Mouse (Mus musculus): ENCODE measurements at regions not wholly inside any gene's neighbourhood (a gene's known extent, or its start where the extent isn't known, plus 50 kb on each side); places are given as distances from the start of the nearest gene placed in this dataset.

GRCm38 (mm10) chr9:79287849-79288248 lies 430.8 kb downstream of the Col12a1 start:
- no peaks in the 10 kb centered on the region for H3K27me3 ChIP-seq (ENCODE audit: control insufficient read depth, insufficient read depth, low read length, poor library complexity, severe bottlenecking)
- no peaks in the 10 kb centered on the region for H3K9me3 ChIP-seq (replicated peaks; ENCODE audit: control insufficient read depth, insufficient read depth, low read length, poor library complexity, severe bottlenecking)
- no peak overlapping the region for H3K4me3 ChIP-seq (ENCODE audit: low read depth, low read length)
- H3K9ac ChIP-seq (ENCODE audit: low read depth, poor library complexity, severe bottlenecking), result no peak overlapping the region
- H3K4me1 ChIP-seq (ENCODE audit: control insufficient read depth, insufficient read depth, low read length), result no peaks in the 10 kb centered on the region
- no peaks in the 10 kb centered on the region for H3K36me3 ChIP-seq (ENCODE audit: control insufficient read depth, insufficient read depth, low read length, poor library complexity, severe bottlenecking)
- TF ChIP-seq EP300 (IDR thresholded peaks at IDR 0.05; ENCODE audit: insufficient read depth, low read depth, low read length) (no peak), CTCF (IDR thresholded peaks at IDR 0.05; ENCODE audit: low read depth, low read length) (no peak), POLR2A (IDR thresholded peaks at IDR 0.05; ENCODE audit: insufficient read depth, low read length) (no peak)
- H3K27ac ChIP-seq (ENCODE audit: insufficient read depth, low read length), result no peak overlapping the region

GRCm38 (mm10) chr9:79295306-79295705 lies 423.3 kb downstream of the Col12a1 start:
- no peak overlapping the region for H3K4me3 ChIP-seq (ENCODE audit: low read depth, low read length)
- H3K4me1 ChIP-seq (ENCODE audit: control insufficient read depth, insufficient read depth, low read length), result no peaks in the 10 kb centered on the region
- no peaks in the 10 kb centered on the region for H3K9me3 ChIP-seq (replicated peaks; ENCODE audit: control insufficient read depth, insufficient read depth, low read length, poor library complexity, severe bottlenecking)
- no peaks in the 10 kb centered on the region for H3K36me3 ChIP-seq (ENCODE audit: control insufficient read depth, insufficient read depth, low read length, poor library complexity, severe bottlenecking)
- no peak overlapping the region for H3K27ac ChIP-seq (ENCODE audit: insufficient read depth, low read length)
- H3K27me3 ChIP-seq (ENCODE audit: control insufficient read depth, insufficient read depth, low read length, poor library complexity, severe bottlenecking), result no peaks in the 10 kb centered on the region
- H3K9ac ChIP-seq (ENCODE audit: low read depth, poor library complexity, severe bottlenecking), result no peak overlapping the region
- TF ChIP-seq EP300 (IDR thresholded peaks at IDR 0.05; ENCODE audit: insufficient read depth, low read depth, low read length) (no peak), POLR2A (IDR thresholded peaks at IDR 0.05; ENCODE audit: insufficient read depth, low read length) (no peak), CTCF (IDR thresholded peaks at IDR 0.05; ENCODE audit: low read depth, low read length) (no peak)

GRCm38 (mm10) chr9:79301580-79301979 lies 417.1 kb downstream of the Col12a1 start:
- Histone ChIP-seq H3K27ac (ENCODE audit: insufficient read depth, low read length) (no peak overlapping the region), H3K4me3 (ENCODE audit: low read depth, low read length) (no peak overlapping the region), H3K27me3 (ENCODE audit: control insufficient read depth, insufficient read depth, low read length, poor library complexity, severe bottlenecking) (no peaks in the 10 kb centered on the region), H3K9ac (ENCODE audit: low read depth, poor library complexity, severe bottlenecking) (no peak overlapping the region), H3K9me3 (replicated peaks; ENCODE audit: control insufficient read depth, insufficient read depth, low read length, poor library complexity, severe bottlenecking) (no peaks in the 10 kb centered on the region), H3K4me1 (ENCODE audit: control insufficient read depth, insufficient read depth, low read length) (no peaks in the 10 kb centered on the region), H3K36me3 (ENCODE audit: control insufficient read depth, insufficient read depth, low read length, poor library complexity, severe bottlenecking) (no peaks in the 10 kb centered on the region)
- TF ChIP-seq CTCF (IDR thresholded peaks at IDR 0.05; ENCODE audit: low read depth, low read length) (no peak), POLR2A (IDR thresholded peaks at IDR 0.05; ENCODE audit: insufficient read depth, low read length) (no peak)

- Histone ChIP-seq H3K9ac (ENCODE audit: low read depth, poor library complexity, severe bottlenecking) (no peak overlapping the region), H3K4me3 (ENCODE audit: low read depth, low read length) (no peak overlapping the region), H3K36me3 (ENCODE audit: control insufficient read depth, insufficient read depth, low read length, poor library complexity, severe bottlenecking) (no peaks in the 10 kb centered on the region), H3K4me1 (ENCODE audit: control insufficient read depth, insufficient read depth, low read length) (no peaks in the 10 kb centered on the region), H3K9me3 (replicated peaks; ENCODE audit: control insufficient read depth, insufficient read depth, low read length, poor library complexity, severe bottlenecking) (no peaks in the 10 kb centered on the region), H3K27ac (ENCODE audit: insufficient read depth, low read length) (no peak overlapping the region), H3K27me3 (ENCODE audit: control insufficient read depth, insufficient read depth, low read length, poor library complexity, severe bottlenecking) (no peaks in the 10 kb centered on the region)
- TF ChIP-seq CTCF (IDR thresholded peaks at IDR 0.05; ENCODE audit: low read depth, low read length) (no peak), EP300 (IDR thresholded peaks at IDR 0.05; ENCODE audit: insufficient read depth, low read depth, low read length) (no peak), POLR2A (IDR thresholded peaks at IDR 0.05; ENCODE audit: insufficient read depth, low read length) (no peak)
Measured at GRCm38 (mm10) chr9:79310591-79310990, 408.0 kb downstream of the Col12a1 start.

- H3K27ac ChIP-seq (ENCODE audit: insufficient read depth, low read length), result no peak overlapping the region
- H3K9me3 ChIP-seq (replicated peaks; ENCODE audit: control insufficient read depth, insufficient read depth, low read length, poor library complexity, severe bottlenecking), result no peaks in the 10 kb centered on the region
- TF ChIP-seq POLR2A (IDR thresholded peaks at IDR 0.05; ENCODE audit: insufficient read depth, low read length) (no peak), EP300 (IDR thresholded peaks at IDR 0.05; ENCODE audit: insufficient read depth, low read depth, low read length) (no peak), CTCF (IDR thresholded peaks at IDR 0.05; ENCODE audit: low read depth, low read length) (no peak)
- H3K9ac ChIP-seq (ENCODE audit: low read depth, poor library complexity, severe bottlenecking), result no peak overlapping the region
- no peaks in the 10 kb centered on the region for H3K36me3 ChIP-seq (ENCODE audit: control insufficient read depth, insufficient read depth, low read length, poor library complexity, severe bottlenecking)
- no peak overlapping the region for H3K4me3 ChIP-seq (ENCODE audit: low read depth, low read length)
- no peaks in the 10 kb centered on the region for H3K27me3 ChIP-seq (ENCODE audit: control insufficient read depth, insufficient read depth, low read length, poor library complexity, severe bottlenecking)
- no peaks in the 10 kb centered on the region for H3K4me1 ChIP-seq (ENCODE audit: control insufficient read depth, insufficient read depth, low read length)
Measured at GRCm38 (mm10) chr9:79317411-79317810, 401.2 kb downstream of the Col12a1 start.

GRCm38 (mm10) chr9:79346371-79347096 lies 372.1 kb downstream of the Col12a1 start:
- Histone ChIP-seq H3K4me1 (ENCODE audit: control insufficient read depth, insufficient read depth, low read length) (no peaks in the 10 kb centered on the region), H3K9ac (ENCODE audit: low read depth, poor library complexity, severe bottlenecking) (no peak overlapping the region), H3K9me3 (replicated peaks; ENCODE audit: control insufficient read depth, insufficient read depth, low read length, poor library complexity, severe bottlenecking) (no peaks in the 10 kb centered on the region), H3K36me3 (ENCODE audit: control insufficient read depth, insufficient read depth, low read length, poor library complexity, severe bottlenecking) (no peaks in the 10 kb centered on the region), H3K4me3 (ENCODE audit: low read depth, low read length) (no peak overlapping the region), H3K27ac (ENCODE audit: insufficient read depth, low read length) (no peak overlapping the region), H3K27me3 (ENCODE audit: control insufficient read depth, insufficient read depth, low read length, poor library complexity, severe bottlenecking) (no peaks in the 10 kb centered on the region)
- TF ChIP-seq EP300 (IDR thresholded peaks at IDR 0.05; ENCODE audit: insufficient read depth, low read depth, low read length) (no peak), CTCF (IDR thresholded peaks at IDR 0.05; ENCODE audit: low read depth, low read length) (no peak), POLR2A (IDR thresholded peaks at IDR 0.05; ENCODE audit: insufficient read depth, low read length) (no peak)

Data from ES-Bruce4 (cell line).